Mouse (Mus musculus) heart, postnatal 0 days (tissue): Measurements from ENCODE around the gene Tcf3. TPM values are rescaled to one million over a fixed set of nuclear protein-coding genes. Genes with fewer than 3 reads are reported as not detected.

Experiments used
- ATAC-seq: fragments of 200-750 bp; cut with Nextera tagmentation; 2 replicates; pipeline ENCODE4 v1.8.0; 2017; ENCODE audit warnings: low read depth, moderate number of reproducible peaks, moderate library complexity; ENCODE audit not compliant: insufficient read depth
- DNase-seq: peaks from one replicate; pipeline ENCODE4 v3.0.0-alpha.2; 2016; ENCODE audit warnings: low spot score
- H3K27ac ChIP-seq: fragments of 300-500 bp; sonication (generic); 2 replicates; pipeline ENCODE4 v1.5.1; 2014; ENCODE audit warnings: low read depth, mild to moderate bottlenecking
- H3K27me3 ChIP-seq: fragments of 300-500 bp; sonication (generic); 2 replicates; pipeline ENCODE4 v1.6.1; 2014; ENCODE audit warnings: low read length, mixed read lengths; ENCODE audit not compliant: control insufficient read depth, insufficient read depth
- H3K36me3 ChIP-seq: fragments of 300-500 bp; sonication (generic); replicated peaks from 2 replicates; pipeline ENCODE4 v1.6.1; 2014; ENCODE audit warnings: low read length, mixed read lengths; ENCODE audit not compliant: control insufficient read depth, insufficient read depth
- H3K4me1 ChIP-seq: fragments of 300-500 bp; sonication (generic); 2 replicates; pipeline ENCODE4 v1.6.1; 2014; ENCODE audit warnings: antibody characterized with exemption; ENCODE audit not compliant: control insufficient read depth, insufficient read depth
- H3K4me2 ChIP-seq: fragments of 300-500 bp; sonication (generic); 2 replicates; pipeline ENCODE4 v1.6.1; 2014; ENCODE audit warnings: low read depth, mild to moderate bottlenecking, low read length, moderate library complexity
- H3K4me3 ChIP-seq: fragments of 300-500 bp; sonication (generic); 2 replicates; pipeline ENCODE4 v1.5.1; 2014; ENCODE audit warnings: low read depth, low read length
- H3K9ac ChIP-seq: fragments of 300-500 bp; sonication (generic); replicated peaks from 2 replicates; pipeline ENCODE4 v1.6.1; 2014; ENCODE audit warnings: low read depth, low read length, mixed read lengths
- H3K9me3 ChIP-seq: fragments of 300-500 bp; sonication (generic); replicated peaks from 2 replicates; pipeline ENCODE4 v1.6.1; 2016; ENCODE audit warnings: low read length; ENCODE audit not compliant: control insufficient read depth
- CTCF ChIP-seq: IDR thresholded peaks from 2 replicates; pipeline ENCODE4 v1.5.1; 2016; ENCODE audit warnings: antibody characterized with exemption, control low read depth, low read depth
- EP300 ChIP-seq: IDR thresholded peaks from 2 replicates; pipeline ENCODE4 v1.6.1; 2016; ENCODE audit warnings: antibody characterized with exemption, low read depth
- WGBS: fragments of 180-500 bp; shearing (Covaris S2); extraction: QIAGEN DNeasy Blood & Tissue Kit; methylation state at CpG from one replicate; pipeline ENCODE4 v1.1.7; 2014; 5-methylcytosine and 5-hydroxymethylcytosine counted together
- microRNA-seq: library from miRNA; unstranded; fragments of <30 nt; microRNA quantifications from one replicate; pipeline ENCODE4, GENCODE M21; 2016
- polyA plus RNA-seq: library from polyadenylated mRNA; unstranded; fragments of >200 nt; fragmentation: Nextera tagmentation; extraction: Ambion mirVana; gene quantifications from 2 replicates; pipeline ENCODE4 v1.2.1, GENCODE M21; 2015
- total RNA-seq: library from RNA; depleted of rRNA; stranded (reverse); fragments of >200 nt; gene quantifications from 2 replicates; pipeline ENCODE4 v1.2.3, GENCODE M21; 2014; ENCODE audit warnings: low replicate concordance; rRNA removed

The Tcf3 gene
- total and polyA plus RNA-seq, 2 experiments from 2014 or later = 20.6 to 77.8 TPM

DNA sequence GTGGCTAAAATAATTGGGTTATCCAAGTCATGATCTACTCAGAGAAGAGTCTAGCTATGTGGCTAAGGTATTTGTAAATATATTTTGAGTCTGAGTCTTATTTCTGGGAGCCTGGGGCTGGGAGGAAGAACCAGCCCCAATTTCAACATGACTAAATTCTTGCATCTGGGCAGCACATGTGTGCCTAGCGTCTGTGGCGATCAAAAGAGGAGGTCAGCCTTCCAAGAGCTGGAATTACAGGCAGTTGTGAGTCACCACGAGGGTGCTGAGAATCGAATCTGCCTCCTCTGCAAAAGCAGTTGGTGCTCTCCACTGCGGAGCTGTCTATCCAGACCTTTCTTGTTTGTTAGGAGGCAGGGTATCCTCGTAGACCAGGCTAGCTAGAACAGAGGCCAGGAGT lies 67.7 kb downstream of the Tcf3 start:
- peaks cover 24% of the 10 kb centered on the region for H3K27me3 ChIP-seq
- DNase-seq = no peak
- no peaks in the 10 kb centered on the region for H3K36me3 ChIP-seq
- WGBS = 64% methylated on average over 6 of the region's 6 CpGs
- no peak overlapping the region for H3K9ac ChIP-seq
- ATAC-seq = no peak
- no peaks in the 10 kb centered on the region for H3K9me3 ChIP-seq
- H3K4me1 ChIP-seq = no peaks in the 10 kb centered on the region
- no peak for TF ChIP-seq EP300
- TF ChIP-seq CTCF = no peak
- H3K4me2 ChIP-seq = no peak overlapping the region
- no peak overlapping the region for H3K27ac ChIP-seq
- no peak overlapping the region for H3K4me3 ChIP-seq

DNA sequence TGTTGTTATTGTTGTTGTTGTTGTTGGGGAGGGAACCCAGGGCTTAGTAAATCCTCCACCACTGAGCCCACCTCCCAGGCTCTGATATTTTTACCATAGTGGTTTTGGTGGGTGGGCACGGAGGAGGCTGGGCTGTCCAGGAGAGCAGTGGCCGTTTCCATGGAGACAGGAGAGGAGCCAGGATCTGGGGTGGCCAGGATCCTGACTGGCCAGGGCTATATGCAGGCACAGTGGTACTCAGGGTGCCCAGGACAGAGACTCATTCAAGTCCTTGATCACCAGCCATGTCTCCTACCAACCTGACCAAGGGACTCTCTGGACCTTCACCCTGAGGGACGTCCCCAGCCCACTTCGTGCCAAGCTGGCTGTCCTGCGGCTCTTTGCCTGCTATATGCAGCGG lies 69.7 kb downstream of the Tcf3 start:
- DNase-seq (no peak), ATAC-seq (no peak)
- WGBS = 33% methylated on average over 6 of the region's 6 CpGs
- Histone ChIP-seq H3K9me3 (no peaks in the 10 kb centered on the region), H3K36me3 (no peaks in the 10 kb centered on the region), H3K27me3 (peaks cover 40% of the 10 kb centered on the region), H3K4me1 (no peaks in the 10 kb centered on the region), H3K4me2 (no peak overlapping the region), H3K4me3 (no peak overlapping the region), H3K27ac (no peak overlapping the region), H3K9ac (no peak overlapping the region)
- TF ChIP-seq EP300 (no peak), CTCF (no peak)

Small RNA genes within 50 kb of the gene (microRNA-seq; reads per million reads assigned to microRNA genes)
- gene Gm22721 = not detected

Other genes with a start within 250 kb of the Tcf3 start
- gene Mum1, start 207.2 kb downstream of the Tcf3 start, total RNA-seq = 41.4 and 59.7 TPM in 2 replicates
- gene Mum1, start 207.2 kb downstream of the Tcf3 start, polyA plus RNA-seq = 18.4 and 22.9 TPM in 2 replicates
- gene Ndufs7, start 184.5 kb downstream of the Tcf3 start, total RNA-seq = 838 and 847 TPM in 2 replicates
- gene Ndufs7, start 184.5 kb downstream of the Tcf3 start, polyA plus RNA-seq = 1,203 and 1,284 TPM in 2 replicates
- gene Gamt, start 172.6 kb downstream of the Tcf3 start, total RNA-seq = 27.2 and 27.7 TPM in 2 replicates
- 22.8 and 25.7 TPM in 2 replicates for gene Gamt, start 172.6 kb downstream of the Tcf3 start, polyA plus RNA-seq
- gene Dazap1, start 172.2 kb downstream of the Tcf3 start, total RNA-seq = 88.9 and 96.2 TPM in 2 replicates
- gene Dazap1, start 172.2 kb downstream of the Tcf3 start, polyA plus RNA-seq = 24.8 and 30.3 TPM in 2 replicates
- 1,030 and 1,317 TPM in 2 replicates for gene Rps15, start 141.2 kb downstream of the Tcf3 start, total RNA-seq
- gene Rps15, start 141.2 kb downstream of the Tcf3 start, polyA plus RNA-seq = 499 and 510 TPM in 2 replicates
- 1.4 and 3.4 TPM in 2 replicates for gene Apc2, start 137.7 kb downstream of the Tcf3 start, total RNA-seq
- 0.77 and 0.83 TPM in 2 replicates for gene Apc2, start 137.7 kb downstream of the Tcf3 start, polyA plus RNA-seq
- gene 2310011J03Rik, start 113.1 kb downstream of the Tcf3 start, total RNA-seq = 13.5 and 41.4 TPM in 2 replicates
- gene 2310011J03Rik, start 113.1 kb downstream of the Tcf3 start, polyA plus RNA-seq = 35.2 and 37.4 TPM in 2 replicates
- gene Pcsk4, start 104.1 kb downstream of the Tcf3 start, total RNA-seq = not detected in 2 replicates
- gene Pcsk4, start 104.1 kb downstream of the Tcf3 start, polyA plus RNA-seq = 2.0 and 2.1 TPM in 2 replicates
- not detected in 2 replicates for gene Reep6, start 103.7 kb downstream of the Tcf3 start, total RNA-seq
- gene Reep6, start 103.7 kb downstream of the Tcf3 start, polyA plus RNA-seq = 0.85 and 1.0 TPM in 2 replicates
- gene Adamtsl5, start 85.2 kb downstream of the Tcf3 start, total RNA-seq = 18.5 and 34.6 TPM in 2 replicates
- 12.6 and 14.6 TPM in 2 replicates for gene Adamtsl5, start 85.2 kb downstream of the Tcf3 start, polyA plus RNA-seq
- 1.7 TPM in 1 of 2 replicates, not detected in the other for gene Plk5, start 77.2 kb downstream of the Tcf3 start, total RNA-seq
- gene Plk5, start 77.2 kb downstream of the Tcf3 start, polyA plus RNA-seq = 0.05 TPM in 2 replicates
- 20.0 and 26.4 TPM in 2 replicates for gene Mex3d, start 46.0 kb downstream of the Tcf3 start, total RNA-seq
- 2.2 and 2.9 TPM in 2 replicates for gene Mex3d, start 46.0 kb downstream of the Tcf3 start, polyA plus RNA-seq
- gene Mbd3, start 34.1 kb downstream of the Tcf3 start, total RNA-seq = 35.1 and 35.3 TPM in 2 replicates
- gene Mbd3, start 34.1 kb downstream of the Tcf3 start, polyA plus RNA-seq = 75.6 and 78.0 TPM in 2 replicates
- 1,589 and 2,020 TPM in 2 replicates for gene Uqcr11, start 26.8 kb downstream of the Tcf3 start, total RNA-seq
- 3,128 and 3,343 TPM in 2 replicates for gene Uqcr11, start 26.8 kb downstream of the Tcf3 start, polyA plus RNA-seq
- gene Onecut3, start 61.2 kb upstream of the Tcf3 start, total RNA-seq = not detected in 2 replicates
- gene Onecut3, start 61.2 kb upstream of the Tcf3 start, polyA plus RNA-seq = not detected in 2 replicates
- not detected in 2 replicates for gene Atp8b3, start 105.5 kb upstream of the Tcf3 start, total RNA-seq
- not detected in 2 replicates for gene Atp8b3, start 105.5 kb upstream of the Tcf3 start, polyA plus RNA-seq
- 13.1 and 17.6 TPM in 2 replicates for gene Rexo1, start 127.9 kb upstream of the Tcf3 start, total RNA-seq
- gene Rexo1, start 127.9 kb upstream of the Tcf3 start, polyA plus RNA-seq = 7.6 TPM in 2 replicates
- gene Klf16, start 143.7 kb upstream of the Tcf3 start, total RNA-seq = 9.3 TPM in 2 replicates
- gene Klf16, start 143.7 kb upstream of the Tcf3 start, polyA plus RNA-seq = 3.1 and 3.5 TPM in 2 replicates
- 194 and 462 TPM in 2 replicates for gene Abhd17a, start 156.7 kb upstream of the Tcf3 start, total RNA-seq
- gene Abhd17a, start 156.7 kb upstream of the Tcf3 start, polyA plus RNA-seq = 88.2 and 88.6 TPM in 2 replicates
- 25.8 and 44.5 TPM in 2 replicates for gene Scamp4, start 169.2 kb upstream of the Tcf3 start, total RNA-seq
- gene Scamp4, start 169.2 kb upstream of the Tcf3 start, polyA plus RNA-seq = 39.2 and 39.8 TPM in 2 replicates
- gene Adat3, start 169.2 kb upstream of the Tcf3 start, total RNA-seq = 1.6 and 4.5 TPM in 2 replicates
- gene Adat3, start 169.2 kb upstream of the Tcf3 start, polyA plus RNA-seq = 1.8 and 2.7 TPM in 2 replicates
- gene Gm49322, start 172.4 kb upstream of the Tcf3 start, total RNA-seq = 0.23 and 1.3 TPM in 2 replicates
- 0.33 and 0.38 TPM in 2 replicates for gene Gm49322, start 172.4 kb upstream of the Tcf3 start, polyA plus RNA-seq
- gene Csnk1g2, start 189.2 kb upstream of the Tcf3 start, total RNA-seq = 141 and 149 TPM in 2 replicates
- 69.1 and 75.6 TPM in 2 replicates for gene Csnk1g2, start 189.2 kb upstream of the Tcf3 start, polyA plus RNA-seq
- 92.2 and 108 TPM in 2 replicates for gene Btbd2, start 223.4 kb upstream of the Tcf3 start, total RNA-seq
- gene Btbd2, start 223.4 kb upstream of the Tcf3 start, polyA plus RNA-seq = 36.7 and 40.6 TPM in 2 replicates
- gene Mknk2, start 244.5 kb upstream of the Tcf3 start, total RNA-seq = 150 and 174 TPM in 2 replicates
- 76.9 and 78.3 TPM in 2 replicates for gene Mknk2, start 244.5 kb upstream of the Tcf3 start, polyA plus RNA-seq